Mouse (Mus musculus) bone marrow, adult 2 months (tissue): ENCODE measurements around the gene Hist2h2ab.

Experiments used
- CTCF ChIP-seq: fragments of 200-500 bp; IDR thresholded peaks from 2 replicates; pipeline ENCODE4 v1.5.1; 2011; ENCODE audit warnings: low read length, control low read depth; ENCODE audit not compliant: control insufficient read depth, insufficient read depth
- POLR2A ChIP-seq: fragments of 200-500 bp; IDR thresholded peaks from 2 replicates; pipeline ENCODE4 v1.6.1; 2011; ENCODE audit warnings: low read depth, mild to moderate bottlenecking, control low read depth, low read length, borderline replicate concordance; ENCODE audit not compliant: control insufficient read depth

DNA sequence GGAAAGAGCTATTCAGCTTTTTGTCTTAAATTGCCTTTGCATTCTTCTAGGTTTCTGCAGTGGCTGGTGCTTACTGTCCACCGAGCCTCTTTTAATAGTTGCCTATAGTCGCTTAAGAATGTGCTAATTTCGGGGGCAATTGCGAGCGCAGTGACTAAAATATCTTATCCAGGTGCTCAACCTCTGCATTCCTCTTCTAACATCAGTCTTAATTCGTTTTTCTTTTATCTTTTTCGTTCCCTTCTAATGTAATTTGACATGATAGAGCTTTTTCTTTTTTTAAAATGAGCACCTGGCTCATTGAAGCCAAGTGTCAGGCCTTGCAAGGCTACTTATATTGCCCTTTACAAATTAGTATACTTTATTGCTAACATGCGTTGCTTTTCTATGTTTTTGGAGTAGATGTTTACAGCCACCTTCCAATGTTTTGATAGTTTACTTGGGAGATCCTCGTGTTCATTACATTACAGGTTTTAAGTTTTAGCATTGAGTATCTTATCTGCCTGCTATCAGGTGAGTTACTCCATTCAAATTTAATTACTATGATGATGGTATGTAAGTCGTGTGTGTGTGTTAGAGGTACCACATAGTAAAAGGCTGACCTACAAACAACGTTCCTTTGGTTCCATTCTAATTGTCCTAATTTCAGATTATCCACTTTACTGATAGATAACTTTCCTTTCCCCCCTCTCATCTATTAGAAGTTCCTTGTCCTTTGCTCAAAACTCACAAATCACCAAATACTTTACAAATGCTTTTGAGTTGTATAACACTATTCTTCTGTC lies 27.9 kb downstream of the Hist2h2ab start:
- TF ChIP-seq CTCF (no peak), POLR2A (no peak)
